Mouse (Mus musculus) central nervous system, embryonic 11.5 days (tissue): ENCODE data around the gene G6pd2. TPM values are rescaled to one million over a fixed set of nuclear protein-coding genes. Genes with fewer than 3 reads are reported as not detected.

Experiments used
- polyA plus RNA-seq: library from polyadenylated mRNA; depleted of rRNA; stranded (reverse); fragments of >200 nt; gene quantifications from 2 replicates; pipeline ENCODE4 v1.2.3, GENCODE M21; 2012; rRNA removed

G6pd2 gene
- not detected in 2 replicates for polyA plus RNA-seq

DNA sequence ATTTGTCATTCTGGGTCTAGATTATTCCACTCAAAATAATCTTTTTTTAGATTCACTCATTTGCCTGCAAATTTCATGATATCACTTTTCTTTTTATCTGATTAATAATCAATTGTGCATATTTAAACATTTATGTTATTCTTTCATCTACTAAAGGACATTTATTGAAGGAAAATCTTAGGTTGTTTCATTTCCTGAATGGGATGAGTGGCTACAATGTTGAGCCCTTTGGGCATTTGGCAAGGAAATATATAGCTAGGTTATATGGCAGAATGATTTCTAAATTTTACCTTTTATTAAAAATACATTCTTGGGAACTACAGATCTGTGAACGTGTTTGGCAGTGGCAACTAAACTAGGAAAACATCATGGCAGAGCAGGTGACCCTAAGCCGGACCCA is at the start of gene G6pd2:
Gene G6pd2 (plus strand): TSS at position 301 of the 400 bp plus-strand sequence.

